Mouse (Mus musculus) heart, postnatal 0 days (tissue): ENCODE data around the gene Slfn14.

ENCODE experiments used
- CTCF ChIP-seq: IDR thresholded peaks from 2 replicates; pipeline ENCODE4 v1.5.1; 2016; ENCODE audit warnings: antibody characterized with exemption, control low read depth, low read depth
- EP300 ChIP-seq: IDR thresholded peaks from 2 replicates; pipeline ENCODE4 v1.6.1; 2016; ENCODE audit warnings: antibody characterized with exemption, low read depth

DNA sequence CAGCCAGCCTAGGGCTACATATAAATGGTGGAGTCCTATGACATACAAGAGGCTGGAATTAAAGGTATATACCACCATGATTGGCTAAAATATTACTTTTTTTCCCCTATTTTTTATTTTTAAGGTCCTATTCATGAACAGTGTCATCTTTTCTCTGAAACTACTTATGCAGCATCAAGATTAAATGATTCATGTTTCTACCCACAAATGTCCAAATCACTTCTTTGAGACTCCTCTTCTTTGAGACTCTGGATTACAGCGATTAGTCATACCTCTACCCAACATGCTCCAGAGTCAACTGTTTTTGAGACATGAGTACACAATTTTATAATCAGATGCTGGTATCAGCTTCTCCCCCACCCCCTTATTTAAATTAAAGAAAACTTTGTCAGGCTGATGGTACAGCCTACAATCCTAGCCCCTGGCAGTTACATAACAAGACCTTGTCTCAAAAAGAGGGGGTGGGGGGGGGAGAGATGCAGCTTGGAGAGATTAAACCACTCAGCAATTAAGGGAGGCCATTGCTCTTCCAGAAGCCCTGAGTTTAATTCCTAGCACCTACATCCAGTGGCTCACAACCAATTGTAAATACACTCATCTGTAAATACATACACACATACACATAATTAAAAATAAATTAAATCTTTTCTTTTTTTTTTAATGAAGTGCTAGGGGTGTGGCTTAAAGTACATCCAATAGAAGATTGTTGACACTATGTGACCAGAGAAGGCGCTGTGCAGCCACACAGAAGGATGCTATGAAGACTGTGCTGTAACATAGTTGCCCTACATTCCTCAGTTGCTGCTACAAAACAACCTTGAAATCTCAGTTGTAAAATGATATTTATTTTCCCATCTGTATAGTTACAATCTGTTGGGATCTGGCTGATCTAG, 14.3 kb downstream of the Slfn14 start:
- TF ChIP-seq CTCF: no peak; the same call in 1 of the 2 replicates
- TF ChIP-seq EP300: no peak
